In genomic region chr1:134745648-134746047, GRCm38 (mm10) we compare ENCODE assay signal across 8 mouse cellular contexts.
DNase-seq lines count a peak whose midpoint lies in the region; TF ChIP-seq lines count a peak whose summit lies in the region.

No protein-coding gene starts in this region.

- H3K4me3 ChIP-seq in layer of hippocampus, adult 2 months, result no peak overlapping the region
- no peak overlapping the region for H3K4me3 ChIP-seq in bone marrow macrophage, adult 2 months (ENCODE audit: insufficient read depth, low read length)

- H3K27ac ChIP-seq in layer of hippocampus, adult 2 months, result no peak overlapping the region
- H3K27ac ChIP-seq in bone marrow macrophage, adult 2 months (ENCODE audit: insufficient read depth, low read depth, low read length), result no peak overlapping the region

- no peak for TF ChIP-seq POLR2A in bone marrow macrophage, adult 2 months (IDR thresholded peaks at IDR 0.05; ENCODE audit: borderline replicate concordance, low read depth, low read length)

- DNase-seq in adrenal gland, adult 2 months, result peak; percentile 29
- DNase-seq in adrenal gland, adult 8-10 months, result no peak
- DNase-seq in layer of hippocampus, adult 2 months (ENCODE audit: low spot score in 2 of 2), result no peak
- DNase-seq in layer of hippocampus, postnatal 36 days, result no peak
- peak; percentile 50 for DNase-seq in lung, postnatal 10 days
- no peak for DNase-seq in left cerebral cortex, postnatal 25 days (ENCODE audit: low spot score in 2 of 2)
- no peak for DNase-seq in left cerebral cortex, postnatal 36 days (ENCODE audit: low spot score in 2 of 2)

- peak; percentile 84 for TF ChIP-seq CTCF in layer of hippocampus, adult 2 months (conservative IDR thresholded peaks at IDR 0.05)
- peak; percentile 54 for TF ChIP-seq CTCF in bone marrow macrophage, adult 2 months (IDR thresholded peaks at IDR 0.05; ENCODE audit: low read depth, low read length)

- intact Hi-C loops in left cerebral cortex, postnatal 25 days (cut with DNase I), result loop anchor here (1.0 to 5.0 kb wide), 2 partner anchors 84 to 107 kb away; no protein-coding TSS in a partner anchor
- intact Hi-C loops in left cerebral cortex, postnatal 36 days (cut with DNase I), result no loop called here

- peaks cover 5% of the 10 kb centered on the region for H3K4me1 ChIP-seq in bone marrow macrophage, adult 2 months (ENCODE audit: control insufficient read depth, insufficient read depth, low read length)

Comparison
In these comparisons a context has a peak if more than half of its experiments do, and no peak if none do; other contexts are left out.
1. DNase-seq: peak in adrenal gland, adult 2 months (single experiment) and lung, postnatal 10 days (single experiment); none in adrenal gland, adult 8-10 months (single experiment), layer of hippocampus, adult 2 months (0 of 2), layer of hippocampus, postnatal 36 days (0 of 2), left cerebral cortex, postnatal 25 days (0 of 2) and left cerebral cortex, postnatal 36 days (0 of 2).